Mouse (Mus musculus) cortical plate, adult 2 months (tissue): Measurements from ENCODE around the gene Mep1a.

Source experiments
- CTCF ChIP-seq: fragments of 200-500 bp; IDR thresholded peaks from 2 replicates; pipeline ENCODE4 v1.5.1; 2011; ENCODE audit warnings: mild to moderate bottlenecking, control low read depth, low read length; ENCODE audit not compliant: insufficient read depth; ENCODE audit errors: extremely low read depth
- POLR2A ChIP-seq: fragments of 200-500 bp; IDR thresholded peaks from 2 replicates; pipeline ENCODE4 v1.6.1; 2011; ENCODE audit warnings: mild to moderate bottlenecking, low read length, control low read depth; ENCODE audit not compliant: insufficient read depth; ENCODE audit errors: extremely low read depth

- TF ChIP-seq CTCF: no peak
- no peak for TF ChIP-seq POLR2A
These were observed 48.6 kb upstream of the Mep1a start for GRCm38 (mm10) chr17:43551122-43551630.
